Mouse (Mus musculus) 3T3-L1 (cell line): Measurements from ENCODE around the gene Nemf.
"Not testable (repeated sequence)": the region's sequence is repeated elsewhere in the genome, so short reads cannot be mapped to it uniquely, and the experiment has no call there.

Experiments used
- DNase-seq: peaks from one replicate; pipeline ENCODE4 v3.0.0-alpha.2; 2015; ENCODE audit warnings: low read depth, low spot score

Nemf gene

GRCm38 (mm10) chr12:69356546-69357299, at the start of gene Nemf:
Gene Nemf, minus strand, starts transcription at chr12:69357165.
- peak; percentile 88 for DNase-seq

GRCm38 (mm10) chr12:69402594-69403167, 45.7 kb upstream of the Nemf start:
- DNase-seq = no peak

- DNase-seq = peak; percentile 50
These were observed 45.1 kb upstream of the Nemf start for GRCm38 (mm10) chr12:69402100-69402499.

- DNase-seq = no peak
These were observed 43.9 kb upstream of the Nemf start for GRCm38 (mm10) chr12:69400871-69401286.

GRCm38 (mm10) chr12:69400367-69400766, 43.4 kb upstream of the Nemf start:
- no peak for DNase-seq

GRCm38 (mm10) chr12:69394456-69394855, 37.5 kb upstream of the Nemf start:
- DNase-seq = no peak

GRCm38 (mm10) chr12:69393076-69393475, 36.1 kb upstream of the Nemf start:
- DNase-seq = no peak

GRCm38 (mm10) chr12:69390000-69390698, 33.2 kb upstream of the Nemf start:
- no peak for DNase-seq

GRCm38 (mm10) chr12:69389273-69389938, 32.4 kb upstream of the Nemf start:
- DNase-seq = no peak

GRCm38 (mm10) chr12:69388321-69388869, 31.4 kb upstream of the Nemf start:
- DNase-seq = peak; percentile 76

GRCm38 (mm10) chr12:69386281-69386732, 29.3 kb upstream of the Nemf start:
- not testable (repeated sequence) for DNase-seq

- peak; percentile 67 for DNase-seq
These were observed 28.7 kb upstream of the Nemf start for GRCm38 (mm10) chr12:69385542-69386280.

- DNase-seq = no peak
These were observed 27.6 kb upstream of the Nemf start for GRCm38 (mm10) chr12:69384606-69385005.

- DNase-seq = no peak
These were observed 25.9 kb upstream of the Nemf start for GRCm38 (mm10) chr12:69382880-69383279.

- no peak for DNase-seq
These were observed 21.8 kb upstream of the Nemf start for GRCm38 (mm10) chr12:69378558-69379454.

GRCm38 (mm10) chr12:69377636-69378035, 20.7 kb upstream of the Nemf start:
- not testable (repeated sequence) for DNase-seq

- no peak for DNase-seq
These were observed 20.2 kb upstream of the Nemf start for GRCm38 (mm10) chr12:69377188-69377587.

GRCm38 (mm10) chr12:69376132-69376531, 19.2 kb upstream of the Nemf start:
- no peak for DNase-seq

GRCm38 (mm10) chr12:69373850-69374766, 17.1 kb upstream of the Nemf start:
- peak; percentile 54 for DNase-seq
